In the genomic region with DNA sequence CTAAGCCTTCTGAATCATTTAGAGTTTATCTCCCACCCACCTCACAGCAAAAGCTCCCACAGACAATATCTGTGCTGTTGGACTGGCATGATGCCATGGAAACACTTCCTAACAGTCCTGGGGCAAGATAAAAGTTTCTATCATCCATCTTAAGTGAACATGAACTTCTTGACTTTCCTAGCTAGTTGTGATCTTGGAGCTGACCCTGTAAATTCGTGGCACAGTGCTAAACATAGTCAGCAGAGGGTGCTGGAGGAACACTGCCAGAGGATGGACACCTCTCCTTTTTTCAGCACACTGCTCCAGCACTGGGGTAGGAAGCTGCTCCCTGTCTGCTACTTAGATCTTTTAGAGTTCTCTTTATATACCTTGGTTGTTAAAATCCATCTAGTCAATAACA, we compare ENCODE assay signal across 8 mouse cellular contexts. TPM values are rescaled to one million over a fixed set of nuclear protein-coding genes. Genes with fewer than 3 reads are reported as not detected.
DNase-seq lines count a peak whose midpoint lies in the region; ATAC-seq lines count a peak whose summit lies in the region.

No protein-coding gene starts in this region.

- no peak overlapping the region for H3K4me3 ChIP-seq in hindbrain, embryonic 14.5 days (replicated peaks; ENCODE audit: low read length)
- no peak overlapping the region for H3K4me3 ChIP-seq in hindbrain, embryonic 16.5 days (ENCODE audit: low read length)

- no peaks in the 10 kb centered on the region for H3K27me3 ChIP-seq in hindbrain, embryonic 14.5 days (ENCODE audit: control insufficient read depth, insufficient read depth, low read length)
- no peaks in the 10 kb centered on the region for H3K27me3 ChIP-seq in hindbrain, embryonic 16.5 days (replicated peaks; ENCODE audit: control insufficient read depth, insufficient read depth, low read length)

- no peaks in the 10 kb centered on the region for H3K4me1 ChIP-seq in hindbrain, embryonic 14.5 days (replicated peaks; ENCODE audit: control insufficient read depth, insufficient read depth, low read length)
- no peaks in the 10 kb centered on the region for H3K4me1 ChIP-seq in hindbrain, embryonic 16.5 days (ENCODE audit: control insufficient read depth, insufficient read depth, low read depth, low read length)

- peak; percentile 35 for DNase-seq in hindbrain, embryonic 14.5 days (ENCODE audit: low spot score)
- peak; percentile 25 for DNase-seq in c-Kit-positive CD71-negative TER-119-negative erythroid progenitor cells, embryonic 14.5 days (ENCODE audit: low read depth)
- DNase-seq in frontal cortex, postnatal 36 days (ENCODE audit: low spot score in 2 of 2), result peak; percentile 27 to 30
- peak; percentile 12 to 51 for DNase-seq in layer of hippocampus, postnatal 10 days (ENCODE audit: low spot score in 2 of 2)

- WGBS in hindbrain, embryonic 14.5 days, result 11% methylated on average over 1 of the region's 1 CpGs
- WGBS in hindbrain, embryonic 16.5 days, result 7% methylated on average over 1 of the region's 1 CpGs

- H3K4me2 ChIP-seq in hindbrain, embryonic 14.5 days (replicated peaks), result no peak overlapping the region
- H3K4me2 ChIP-seq in hindbrain, embryonic 16.5 days (ENCODE audit: low read length), result no peak overlapping the region

- H3K36me3 ChIP-seq in hindbrain, embryonic 14.5 days (replicated peaks; ENCODE audit: control insufficient read depth, insufficient read depth), result no peaks in the 10 kb centered on the region
- no peaks in the 10 kb centered on the region for H3K36me3 ChIP-seq in hindbrain, embryonic 16.5 days (ENCODE audit: control insufficient read depth, insufficient read depth, low read length)

- H3K9me3 ChIP-seq in hindbrain, embryonic 14.5 days (ENCODE audit: control insufficient read depth, low read length), result no peaks in the 10 kb centered on the region
- H3K9me3 ChIP-seq in hindbrain, embryonic 16.5 days (ENCODE audit: control insufficient read depth, low read length), result no peaks in the 10 kb centered on the region

- ATAC-seq in hindbrain, embryonic 14.5 days (ENCODE audit: low FRiP score), result no peak
- no peak for ATAC-seq in hindbrain, embryonic 16.5 days
- peak; percentile 75 for ATAC-seq in CD4-positive, CD25-positive, alpha-beta regulatory T cell, adult 4 months
- ATAC-seq in megakaryocyte-erythroid progenitor cell, adult 5-6 weeks (replicated peaks; ENCODE audit: low FRiP score, low TSS enrichment, poor library complexity, severe bottlenecking), result peak; percentile 82
- ATAC-seq in monocyte, adult 5-6 weeks (replicated peaks; ENCODE audit: insufficient number of reproducible peaks, low FRiP score, low TSS enrichment, poor library complexity, severe bottlenecking), result no peak

- H3K9ac ChIP-seq in hindbrain, embryonic 14.5 days, result no peak overlapping the region
- no peak overlapping the region for H3K9ac ChIP-seq in hindbrain, embryonic 16.5 days (ENCODE audit: low read depth, low read length)

- no peak overlapping the region for H3K27ac ChIP-seq in hindbrain, embryonic 14.5 days
- H3K27ac ChIP-seq in hindbrain, embryonic 16.5 days (ENCODE audit: low read depth, low read length), result no peak overlapping the region

RNA-seq across cellular contexts. Expression of a gene that starts 29.5 kb away (rescaled TPM):
- 0.47 and 0.98 TPM in 2 replicates for polyA plus RNA-seq in hindbrain, embryonic 14.5 days (2014; fragmentation: Nextera tagmentation; extraction: Ambion mirVana)
- 0.20 and 0.52 TPM in 2 replicates for polyA plus RNA-seq in hindbrain, embryonic 16.5 days (2015; fragmentation: Nextera tagmentation; extraction: Ambion mirVana)
- polyA plus RNA-seq in CD4-positive, CD25-positive, alpha-beta regulatory T cell, adult 4 months (2017; shearing (Covaris generic)), result 1 to 10 TPM in 1 of 2 experiments, under 1 TPM in 1; 0.77 to 3.5 TPM
- total RNA-seq in layer of hippocampus, postnatal 10 days (2021), result 1 to 10 TPM in 1 of 2 experiments, under 1 TPM in 1; 0.58 to 2.0 TPM
- total RNA-seq in megakaryocyte-erythroid progenitor cell, adult 5-6 weeks (2014; fragmentation: Nextera tagmentation), result 0.26 and 3.1 TPM in 2 replicates
- 2.6 and 6.3 TPM in 2 replicates for total RNA-seq in megakaryocyte-erythroid progenitor cell, adult 5-6 weeks (2017)
- total RNA-seq in monocyte, adult 5-6 weeks (2017), result 2.1 TPM in 1 of 3 replicates, not detected in the others

RNA-seq across cellular contexts. Expression of a gene that starts 29.6 kb away (rescaled TPM):
- 12.1 and 14.1 TPM in 2 replicates for polyA plus RNA-seq in hindbrain, embryonic 14.5 days (2014; fragmentation: Nextera tagmentation; extraction: Ambion mirVana)
- 13.8 and 14.2 TPM in 2 replicates for polyA plus RNA-seq in hindbrain, embryonic 16.5 days (2015; fragmentation: Nextera tagmentation; extraction: Ambion mirVana)
- 10 to 100 TPM; 80.1 to 90.0 TPM for polyA plus RNA-seq in CD4-positive, CD25-positive, alpha-beta regulatory T cell, adult 4 months (2017; shearing (Covaris generic))
- total RNA-seq in layer of hippocampus, postnatal 10 days (2021), result 1 to 10 TPM; 6.5 to 8.9 TPM
- total RNA-seq in megakaryocyte-erythroid progenitor cell, adult 5-6 weeks (2014; fragmentation: Nextera tagmentation), result 45.3 and 52.4 TPM in 2 replicates
- 83.0 and 139 TPM in 2 replicates for total RNA-seq in megakaryocyte-erythroid progenitor cell, adult 5-6 weeks (2017)
- 107 to 199 TPM (median 133 TPM) in 3 replicates for total RNA-seq in monocyte, adult 5-6 weeks (2017)

RNA-seq across cellular contexts. Expression of a gene that starts 47.8 kb away (rescaled TPM):
- 32.9 and 34.1 TPM in 2 replicates for polyA plus RNA-seq in hindbrain, embryonic 14.5 days (2014; fragmentation: Nextera tagmentation; extraction: Ambion mirVana)
- 31.0 and 33.9 TPM in 2 replicates for polyA plus RNA-seq in hindbrain, embryonic 16.5 days (2015; fragmentation: Nextera tagmentation; extraction: Ambion mirVana)
- polyA plus RNA-seq in CD4-positive, CD25-positive, alpha-beta regulatory T cell, adult 4 months (2017; shearing (Covaris generic)), result 100 to 1,000 TPM; 128 to 166 TPM
- total RNA-seq in layer of hippocampus, postnatal 10 days (2021), result 10 to 100 TPM; 64.1 to 69.0 TPM
- total RNA-seq in megakaryocyte-erythroid progenitor cell, adult 5-6 weeks (2014; fragmentation: Nextera tagmentation), result 32.3 and 34.4 TPM in 2 replicates
- 9.5 and 14.7 TPM in 2 replicates for total RNA-seq in megakaryocyte-erythroid progenitor cell, adult 5-6 weeks (2017)
- total RNA-seq in monocyte, adult 5-6 weeks (2017), result 43.8 to 81.5 TPM (median 57.1 TPM) in 3 replicates

Comparison
In these comparisons a context has a peak if more than half of its experiments do, and no peak if none do; other contexts are left out.
1. ATAC-seq: peak in CD4-positive, CD25-positive, alpha-beta regulatory T cell, adult 4 months (single experiment) and megakaryocyte-erythroid progenitor cell, adult 5-6 weeks (single experiment); none in hindbrain, embryonic 14.5 days (single experiment), hindbrain, embryonic 16.5 days (single experiment) and monocyte, adult 5-6 weeks (single experiment).
2. RNA of a gene that starts 29.6 kb away (total RNA-seq): 107 to 199 TPM in monocyte, adult 5-6 weeks and 45.3 to 139 TPM in megakaryocyte-erythroid progenitor cell, adult 5-6 weeks; 6.5 to 8.9 TPM in layer of hippocampus, postnatal 10 days; every median in the first group is over 4 times any median in the second.
3. Peak in every context shown above with its lines, with median percentiles within 50 percentile points of each other: DNase-seq.